Mouse (Mus musculus): ENCODE results near the gene Macrod1.

- TF ChIP-seq CTCF (IDR thresholded peaks at IDR 0.05; ENCODE audit: insufficient read depth, low read length) (no peak), POLR2A (IDR thresholded peaks at IDR 0.05; ENCODE audit: borderline replicate concordance, extremely low read depth, low read depth, low read length) (no peak)
Observed at GRCm38 (mm10) chr19:7106566-7106965, 50.0 kb downstream of the Macrod1 start.

Data from lung, adult 2 months (tissue).